Mouse (Mus musculus): Measurements from ENCODE around the gene Pomgnt2.

Pomgnt2 gene

GRCm38 (mm10) chr9:121934856-121935255 lies 62.1 kb downstream of the Pomgnt2 start:
- Histone ChIP-seq H3K4me1 (replicated peaks; ENCODE audit: low read depth, low read length) (peaks cover 2% of the 10 kb centered on the region; the same call in 1 of the 2 replicates), H3K27me3 (ENCODE audit: insufficient read depth, low read length) (peaks cover 26% of the 10 kb centered on the region), H3K36me3 (ENCODE audit: insufficient read depth, low read length) (no peaks in the 10 kb centered on the region), H3K4me3 (replicated peaks; ENCODE audit: low read length) (no peak overlapping the region), H3K9me3 (ENCODE audit: low read length) (no peaks in the 10 kb centered on the region)
- TF ChIP-seq POU5F1 (IDR thresholded peaks at IDR 0.05; ENCODE audit: borderline replicate concordance, low read length) (no peak), CTCF (conservative IDR thresholded peaks at IDR 0.05; ENCODE audit: low read length) (no peak), NANOG (IDR thresholded peaks at IDR 0.05; ENCODE audit: borderline replicate concordance, low read length) (no peak)
